Comparison of ENCODE assay signal across 8 mouse cellular contexts in the genomic region with DNA sequence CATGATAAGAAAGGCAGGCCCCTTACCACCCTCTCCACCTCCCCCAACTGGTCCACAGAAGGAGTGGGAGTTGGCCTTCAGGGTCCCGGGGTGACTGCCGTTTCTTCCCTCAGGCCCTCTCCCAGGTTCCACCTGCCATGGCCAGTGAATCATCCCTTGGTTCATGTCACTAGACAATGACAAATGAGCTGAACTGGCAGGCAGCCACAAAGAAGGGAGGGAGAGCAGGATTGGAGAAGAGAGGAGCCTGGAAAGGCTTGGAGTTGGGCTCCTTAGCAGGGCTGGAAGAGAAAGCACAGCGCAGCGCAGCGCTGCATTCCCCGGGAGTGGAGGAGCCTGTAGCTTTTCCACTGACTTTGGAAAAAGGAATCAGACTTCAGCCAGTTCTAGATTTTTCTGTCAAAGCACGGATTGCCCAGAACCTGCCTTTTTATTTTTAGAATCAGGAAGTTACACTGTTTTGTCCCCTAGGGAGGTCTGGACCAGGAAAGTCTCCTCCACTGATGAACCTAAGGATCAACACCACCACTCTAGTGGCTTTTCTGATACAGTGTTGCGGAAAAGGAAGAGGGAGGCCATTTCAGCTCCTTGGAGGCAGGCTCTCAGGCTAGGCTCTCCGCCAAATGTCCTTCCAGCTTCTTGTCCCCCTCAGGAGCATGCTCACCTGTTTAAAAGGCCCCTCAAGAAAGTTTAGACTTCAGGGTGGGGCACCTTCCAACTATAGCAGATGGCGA. TPM values are rescaled to one million over a fixed set of nuclear protein-coding genes. Genes with fewer than 3 reads are reported as not detected.
DNase-seq lines count a peak whose midpoint lies in the region.

No protein-coding gene starts in this region.

- peak; percentile 85 to 86 for DNase-seq in cerebellum, postnatal 10 days
- no peak for DNase-seq in cerebellum, adult 9-11 months
- DNase-seq in MN1 (ENCODE audit: low spot score) = peak; percentile 24
- DNase-seq in gastrocnemius, postnatal 25 days = peak; percentile 25
- DNase-seq in kidney, adult 11 months = peak; percentile 65
- DNase-seq in lung, postnatal 36 days = peak; percentile 73
- no peak for DNase-seq in layer of hippocampus, adult 8-10 months (ENCODE audit: low spot score in 2 of 2)
- DNase-seq in layer of hippocampus, adult 9-10 months (ENCODE audit: low spot score) = no peak

RNA-seq across cellular contexts. Expression of a gene that starts 4.0 kb away (rescaled TPM):
- 1 to 10 TPM; 6.0 to 8.1 TPM for total RNA-seq in gastrocnemius, postnatal 25 days (2021)
- 1 to 10 TPM; 3.3 to 7.1 (median 4.8) TPM for total RNA-seq in layer of hippocampus, adult 8-10 months (2022)

Comparison
In these comparisons a context has a peak if more than half of its experiments do, and no peak if none do; other contexts are left out.
1. DNase-seq: peak in cerebellum, postnatal 10 days (2 of 2), MN1 (single experiment), gastrocnemius, postnatal 25 days (single experiment), kidney, adult 11 months (single experiment) and lung, postnatal 36 days (single experiment); none in cerebellum, adult 9-11 months (single experiment), layer of hippocampus, adult 8-10 months (0 of 2) and layer of hippocampus, adult 9-10 months (single experiment).